Mouse (Mus musculus): ENCODE measurements around the gene Selplg.
"Not testable (repeated sequence)": the region's sequence is repeated elsewhere in the genome, so short reads cannot be mapped to it uniquely, and the experiment has no call there.

The Selplg gene

GRCm38 (mm10) chr5:113824228-113824627, 8.2 kb downstream of the Selplg start:
- no peak for DNase-seq (ENCODE audit: low spot score)

DNA sequence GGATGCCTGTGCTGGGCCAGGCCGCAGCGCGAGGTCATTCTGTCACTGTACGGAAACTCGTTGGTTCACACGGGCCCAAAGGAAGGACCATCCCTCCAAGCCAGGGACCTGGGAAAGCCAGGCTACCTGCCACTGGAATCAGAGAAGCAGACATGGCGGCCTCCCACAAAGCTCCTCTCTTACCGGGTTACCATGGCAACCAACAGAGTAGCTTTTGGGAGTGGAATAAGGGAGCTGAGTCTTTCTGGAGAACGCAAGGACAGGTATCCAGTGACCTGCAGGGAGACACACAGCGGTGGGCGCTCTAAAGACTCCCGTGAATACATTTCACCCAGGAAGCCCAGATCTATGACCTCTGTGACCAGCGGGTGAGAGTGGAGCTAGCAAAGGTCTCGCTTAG, 13.9 kb downstream of the Selplg start:
- DNase-seq (ENCODE audit: low spot score): peak; percentile 36

DNA sequence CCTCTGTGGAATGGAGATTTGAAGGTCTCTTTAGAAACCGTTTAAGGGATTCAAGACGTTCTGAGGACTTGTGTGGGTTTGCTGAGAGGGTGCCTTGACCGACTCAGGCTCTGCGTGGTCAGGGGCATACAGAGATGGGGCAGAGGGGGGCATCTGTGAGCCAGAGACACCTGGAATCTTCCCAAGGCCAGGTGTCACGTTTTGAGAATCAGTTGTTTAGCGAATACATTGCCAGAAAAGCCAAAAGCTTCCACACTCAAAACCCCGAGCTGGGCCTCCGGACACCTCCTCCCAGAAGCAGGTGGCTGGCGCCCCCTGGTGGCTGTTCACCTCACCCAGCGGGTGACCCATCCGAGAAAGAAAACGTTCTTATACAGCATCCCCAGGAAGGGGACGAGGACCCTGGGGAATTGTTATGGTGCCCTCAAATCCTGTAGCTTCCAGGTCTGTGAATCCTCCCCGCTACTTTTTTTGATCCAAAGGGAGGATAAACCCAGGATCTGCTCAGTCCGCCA, 16.7 kb downstream of the Selplg start:
- peak; percentile 64 for DNase-seq (ENCODE audit: low spot score)

GRCm38 (mm10) chr5:113815041-113815389, 17.4 kb downstream of the Selplg start:
- DNase-seq (ENCODE audit: low spot score): no peak

DNA sequence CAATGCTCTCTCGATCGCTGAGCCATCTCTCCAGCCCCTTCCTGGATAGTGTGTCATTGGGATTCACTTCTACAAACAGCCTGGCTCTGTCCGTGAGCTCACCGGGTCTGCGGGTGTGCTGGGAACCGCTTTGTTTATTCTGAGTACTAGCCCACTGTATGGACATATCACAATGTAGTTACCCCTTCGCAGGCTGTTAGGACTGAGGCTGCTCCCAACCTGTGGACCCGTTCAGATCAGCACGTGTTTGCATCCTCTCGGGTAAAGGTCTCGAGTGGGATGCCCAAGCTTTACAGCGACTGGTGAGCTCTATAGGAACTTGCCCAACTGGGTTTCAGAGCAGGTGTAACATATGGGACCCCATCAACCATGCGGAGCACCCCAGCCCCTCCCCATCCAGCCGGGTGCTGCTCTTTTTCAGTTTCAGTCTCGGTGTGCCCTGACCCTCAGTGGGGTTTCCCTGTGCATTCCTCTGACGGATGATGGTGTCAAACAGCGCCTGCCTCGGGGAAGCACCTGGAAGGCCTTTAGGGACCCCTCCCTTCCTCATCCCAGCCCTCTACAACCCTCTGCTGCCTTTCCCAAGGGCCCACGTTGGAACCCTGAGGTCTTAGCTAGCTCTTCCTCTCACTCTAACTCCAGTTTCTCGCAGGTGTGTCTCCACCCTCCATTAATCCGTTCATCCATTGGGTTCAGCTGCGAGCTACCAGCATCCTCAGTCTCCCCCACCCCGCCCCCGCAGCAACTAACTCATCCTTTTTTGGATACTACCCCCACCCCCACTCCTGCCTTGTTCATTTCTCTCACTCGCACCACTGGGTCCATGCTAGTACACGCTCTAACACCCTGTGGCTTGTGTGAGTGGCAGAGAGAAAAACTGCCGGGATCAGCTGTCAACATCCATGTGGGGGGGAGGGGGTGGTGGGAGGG, 18.1 kb downstream of the Selplg start:
- DNase-seq (ENCODE audit: low spot score): no peak

GRCm38 (mm10) chr5:113813608-113814007, 18.8 kb downstream of the Selplg start:
- DNase-seq (ENCODE audit: low spot score): no peak

- no peak for DNase-seq (ENCODE audit: low spot score)
These were observed 19.8 kb downstream of the Selplg start for GRCm38 (mm10) chr5:113812638-113813037.

GRCm38 (mm10) chr5:113811824-113812420, 20.5 kb downstream of the Selplg start:
- not testable (repeated sequence) for DNase-seq (ENCODE audit: low spot score)

- no peak for DNase-seq (ENCODE audit: low spot score)
These were observed 22.3 kb downstream of the Selplg start for GRCm38 (mm10) chr5:113810111-113810510.

- no peak for DNase-seq (ENCODE audit: low spot score)
These were observed 24.3 kb downstream of the Selplg start for GRCm38 (mm10) chr5:113808177-113808576.

GRCm38 (mm10) chr5:113807712-113808111, 24.7 kb downstream of the Selplg start:
- DNase-seq (ENCODE audit: low spot score): no peak

GRCm38 (mm10) chr5:113806414-113806813, 26.0 kb downstream of the Selplg start:
- DNase-seq (ENCODE audit: low spot score): no peak

- no peak for DNase-seq (ENCODE audit: low spot score)
These were observed 27.1 kb downstream of the Selplg start for GRCm38 (mm10) chr5:113805301-113805700.

- DNase-seq (ENCODE audit: low spot score): no peak
These were observed 28.0 kb downstream of the Selplg start for GRCm38 (mm10) chr5:113804395-113804966.

- DNase-seq (ENCODE audit: low spot score): peak; percentile 38
These were observed 32.2 kb downstream of the Selplg start, which contains the start of gene Tmem119 for GRCm38 (mm10) chr5:113800280-113800679. Gene Tmem119, minus strand, starts transcription at chr5:113800516.

- DNase-seq (ENCODE audit: low spot score): no peak
These were observed 32.8 kb downstream of the Selplg start for GRCm38 (mm10) chr5:113799691-113800090.

DNA sequence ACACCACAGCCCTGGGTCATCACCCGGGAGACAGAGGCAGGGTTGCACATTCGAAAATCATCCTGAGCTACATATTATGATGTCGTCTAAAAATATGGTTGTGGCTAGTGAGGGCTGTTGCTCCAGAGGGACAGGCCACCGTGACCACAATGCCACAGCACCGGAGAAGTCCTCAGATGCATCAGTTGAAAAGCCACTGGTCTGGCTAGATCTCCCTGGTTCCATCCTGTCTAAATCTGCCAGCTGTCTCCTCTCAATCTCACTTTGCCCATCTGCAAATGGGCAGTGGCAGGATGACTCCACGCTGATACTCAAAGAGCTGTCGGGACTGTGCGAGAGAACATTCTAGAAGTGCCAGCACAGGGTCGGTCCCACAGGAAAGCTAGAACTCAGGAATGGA, 33.9 kb downstream of the Selplg start:
- no peak for DNase-seq (ENCODE audit: low spot score)

DNA sequence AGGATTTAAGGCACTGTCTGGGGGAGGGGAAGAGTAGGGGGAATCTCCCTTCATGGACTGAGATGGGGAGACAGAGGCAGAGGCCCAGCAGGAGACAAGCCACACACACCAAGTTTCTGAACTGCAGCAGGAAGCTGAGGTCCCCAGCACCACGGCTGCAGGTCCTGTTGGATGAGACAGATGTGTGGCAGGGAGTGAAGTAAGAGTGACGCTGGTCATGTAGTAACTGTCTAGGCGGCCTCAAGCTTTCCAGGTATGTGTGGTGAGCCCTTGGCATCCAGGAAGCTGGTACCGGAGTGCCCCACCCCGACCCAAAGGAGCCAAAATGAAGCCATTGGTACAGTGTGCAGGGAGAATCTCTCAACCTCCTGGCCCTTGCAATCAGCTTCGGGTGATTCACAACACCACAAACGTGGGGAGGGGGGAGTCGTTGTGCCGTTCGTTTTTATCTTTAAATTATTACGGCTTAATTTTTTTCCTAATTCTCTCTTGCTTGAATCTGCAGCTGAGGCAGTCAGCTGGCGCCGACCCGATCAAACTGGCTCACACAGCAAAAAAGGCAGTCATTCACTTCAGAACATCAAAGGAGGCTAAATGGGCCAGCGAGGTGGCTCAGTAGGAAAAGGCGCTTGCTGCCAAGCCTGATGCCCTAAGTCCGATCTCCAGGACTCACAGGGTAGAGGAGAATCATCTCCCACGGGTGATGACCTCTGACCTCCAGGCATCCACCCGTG, 35.1 kb downstream of the Selplg start:
- DNase-seq (ENCODE audit: low spot score): no peak

DNA sequence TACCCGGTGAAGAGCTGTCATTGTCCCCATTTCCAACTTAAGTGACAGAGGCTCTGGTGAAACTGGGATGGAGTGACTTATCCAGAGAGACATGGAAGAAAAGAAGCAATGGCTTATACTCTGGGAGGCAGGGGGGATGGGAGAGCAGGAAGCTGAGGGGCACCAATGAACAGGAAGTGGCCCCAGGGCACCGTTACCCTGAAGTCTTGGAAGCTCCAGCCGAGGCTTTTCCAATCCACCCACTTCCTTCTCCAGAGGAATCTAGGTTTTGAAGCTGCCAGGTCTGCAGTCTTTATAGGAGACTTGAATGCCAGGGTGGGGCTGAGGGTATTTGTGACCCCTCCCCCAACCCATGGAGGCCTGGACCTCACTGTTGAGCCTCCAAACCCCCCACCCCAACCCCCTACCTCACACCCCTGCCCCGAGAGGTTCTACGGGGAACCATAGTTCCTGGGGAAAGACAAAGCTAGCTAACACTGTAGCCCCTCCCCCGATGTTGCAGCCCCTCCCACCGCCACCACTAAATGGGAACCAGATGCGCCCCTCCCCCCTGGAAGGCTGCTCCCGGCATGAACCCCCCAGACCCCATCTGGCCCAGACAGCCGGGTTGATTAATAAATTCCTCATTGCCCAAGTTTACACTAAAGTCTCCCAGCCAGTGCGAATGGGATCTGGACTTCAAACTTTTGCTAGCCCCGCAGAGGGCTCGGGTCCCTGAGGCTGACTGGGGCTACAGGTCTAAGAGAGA, 35.9 kb downstream of the Selplg start:
- no peak for DNase-seq (ENCODE audit: low spot score)

GRCm38 (mm10) chr5:113791197-113792095, 41.0 kb downstream of the Selplg start:
- no peak for DNase-seq (ENCODE audit: low spot score)

Measured in testis, postnatal 14 days (tissue).